Mouse (Mus musculus) cerebellum, adult 2 months (tissue): ENCODE measurements around the gene Myo1b.

Experiments used
- CTCF ChIP-seq: fragments of 200-500 bp; IDR thresholded peaks from 2 replicates; pipeline ENCODE4 v1.5.1; 2011; ENCODE audit warnings: low read depth, mild to moderate bottlenecking, control low read depth, low read length, moderate library complexity, borderline replicate concordance; ENCODE audit not compliant: insufficient read depth
- POLR2A ChIP-seq: fragments of 200-500 bp; IDR thresholded peaks from 2 replicates; pipeline ENCODE4 v1.6.1; 2011; ENCODE audit warnings: low read length, control low read depth, borderline replicate concordance; ENCODE audit not compliant: insufficient read depth

- TF ChIP-seq CTCF (no peak), POLR2A (no peak)
Observed at GRCm38 (mm10) chr1:51930584-51930983, 14.7 kb upstream of the Myo1b start.
